Mouse (Mus musculus): ENCODE measurements around the gene Large2.

DNA sequence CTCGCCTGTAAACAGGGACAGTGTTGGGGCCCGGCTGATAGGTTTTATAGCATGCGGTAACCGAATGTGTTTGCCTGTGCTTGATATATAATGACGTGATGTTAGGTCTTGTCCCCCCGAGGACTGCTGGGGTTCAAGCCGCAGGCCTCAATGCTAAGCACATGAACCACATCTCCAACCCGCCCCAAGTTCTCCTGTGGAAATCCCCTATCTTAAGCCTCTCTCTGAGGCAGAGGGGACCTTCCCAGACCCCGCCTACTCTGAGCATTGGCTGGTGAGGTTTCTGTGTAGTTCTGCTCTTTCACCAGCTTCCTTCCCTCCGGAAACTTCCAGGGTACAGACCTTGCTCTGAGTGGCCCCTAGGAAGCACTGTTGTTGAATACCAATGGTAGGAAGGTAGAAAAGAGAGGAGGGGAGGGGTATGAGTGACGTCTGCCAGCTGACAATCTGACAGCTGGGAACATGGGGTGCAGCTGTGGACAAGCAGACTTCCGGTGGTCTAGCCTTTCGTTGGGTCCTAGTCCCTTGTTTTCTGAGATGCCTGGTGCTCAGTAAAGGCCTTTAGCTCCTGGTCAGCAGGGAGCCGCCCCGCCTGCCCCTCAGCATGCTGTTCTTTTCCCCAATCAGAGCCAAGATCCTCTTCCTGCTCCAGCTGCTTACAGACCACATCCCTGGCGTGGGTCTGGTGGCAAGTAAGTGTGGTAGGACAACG lies 5.3 kb upstream of the Large2 start:
- no peak for TF ChIP-seq CTCF (IDR thresholded peaks at IDR 0.05; ENCODE audit: extremely low read depth, insufficient read depth, low read length)
- TF ChIP-seq POLR2A (IDR thresholded peaks at IDR 0.05; ENCODE audit: extremely low read depth, insufficient read depth, low read length), result no peak
